Mouse (Mus musculus): ENCODE measurements around the gene Slc8a2.
A peak's percentile ranks its signal among the peaks of the same experiment; 100 is the strongest.

The Slc8a2 gene

DNA sequence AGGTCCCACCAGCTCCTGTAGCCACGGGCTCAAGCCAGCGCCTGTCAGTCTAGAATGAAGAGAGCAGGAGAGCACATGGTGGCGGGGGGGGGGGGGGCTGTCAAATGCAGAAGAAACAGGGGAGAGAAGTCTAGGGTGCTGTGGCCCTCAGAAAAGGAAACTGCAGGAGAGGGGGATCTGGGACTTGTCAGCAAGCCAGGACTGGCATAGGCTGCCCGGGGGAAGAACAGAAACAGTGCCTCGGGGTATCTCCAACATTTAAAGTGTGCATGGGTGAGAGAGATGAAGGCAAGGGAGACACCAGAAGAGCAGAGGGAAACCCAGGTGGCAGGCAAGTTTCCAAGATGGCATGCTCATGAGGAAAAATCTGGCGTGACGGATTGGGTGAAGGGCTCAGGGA, 32.4 kb downstream of the Slc8a2 start:
- DNase-seq (ENCODE audit: low spot score in 2 of 2): no peak

DNA sequence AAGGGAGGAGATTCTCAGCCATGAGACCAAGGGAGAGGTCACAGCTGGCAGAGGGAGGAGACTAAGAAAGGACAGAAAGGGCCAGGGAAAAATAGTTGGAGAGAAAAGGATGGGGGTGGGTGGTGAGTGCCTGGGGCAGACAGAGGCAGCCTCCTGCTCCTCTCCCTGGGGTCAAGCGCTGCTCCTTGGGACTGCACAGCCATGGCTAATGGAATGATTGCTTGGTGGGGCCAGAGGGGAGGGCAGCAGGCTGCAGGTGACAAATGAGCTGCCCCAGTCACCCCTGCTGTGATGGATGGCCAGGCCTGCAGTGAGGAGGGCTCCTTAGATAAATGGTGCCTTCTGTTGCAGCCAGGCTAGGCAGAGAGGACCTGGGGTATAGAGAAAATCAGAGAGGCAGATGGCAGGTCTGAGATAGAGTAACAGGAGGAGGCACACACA, 42.5 kb downstream of the Slc8a2 start:
- no peak for DNase-seq (ENCODE audit: low spot score in 2 of 2)

DNA sequence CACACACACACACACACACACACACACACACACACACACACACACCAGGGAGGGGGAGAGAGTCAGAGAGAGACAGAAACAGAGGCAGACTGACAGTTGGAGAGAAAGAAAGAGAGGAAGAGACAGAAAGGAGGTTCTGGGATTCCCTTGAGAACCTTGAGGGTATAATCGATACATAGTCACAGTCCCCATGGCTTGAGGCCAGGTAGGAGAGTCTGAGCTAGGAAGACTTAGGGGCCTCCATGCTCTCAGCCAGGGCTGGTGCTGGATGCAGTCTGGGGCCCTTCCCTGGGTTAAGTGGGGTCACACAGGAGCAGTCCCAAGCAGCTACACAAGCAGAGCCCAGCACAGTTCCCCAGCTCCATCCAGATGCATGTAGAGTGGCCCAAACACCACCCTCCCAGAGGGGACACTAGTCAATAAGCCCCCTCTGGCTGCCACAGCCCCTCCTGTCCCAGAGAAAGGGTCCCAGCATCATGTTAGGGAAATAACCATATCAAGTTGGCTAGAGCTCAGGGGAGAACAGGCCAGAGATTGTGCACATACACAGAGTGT, 43.0 kb downstream of the Slc8a2 start:
- no peak for DNase-seq (ENCODE audit: low spot score in 2 of 2)

DNA sequence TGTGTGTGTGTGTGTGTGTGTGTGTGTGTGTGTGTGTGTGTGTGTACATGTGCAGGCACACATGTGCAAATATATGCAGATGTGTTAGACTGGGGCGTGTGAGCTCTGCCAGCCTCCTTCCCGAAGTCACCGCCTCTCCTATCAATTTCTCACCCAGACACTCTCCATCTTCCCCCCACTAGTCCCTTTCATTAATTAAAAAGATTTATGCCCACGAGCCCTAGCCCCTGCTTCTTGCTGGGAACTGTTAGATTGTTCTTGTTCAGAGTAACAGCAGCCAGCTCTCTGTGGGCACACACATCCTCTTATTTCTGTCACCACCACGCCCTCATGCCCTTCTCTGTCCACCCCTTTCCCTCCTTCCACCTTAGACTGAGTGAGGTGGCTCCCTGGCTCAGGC, 43.5 kb downstream of the Slc8a2 start:
- no peak for DNase-seq (ENCODE audit: low spot score in 2 of 2)

DNA sequence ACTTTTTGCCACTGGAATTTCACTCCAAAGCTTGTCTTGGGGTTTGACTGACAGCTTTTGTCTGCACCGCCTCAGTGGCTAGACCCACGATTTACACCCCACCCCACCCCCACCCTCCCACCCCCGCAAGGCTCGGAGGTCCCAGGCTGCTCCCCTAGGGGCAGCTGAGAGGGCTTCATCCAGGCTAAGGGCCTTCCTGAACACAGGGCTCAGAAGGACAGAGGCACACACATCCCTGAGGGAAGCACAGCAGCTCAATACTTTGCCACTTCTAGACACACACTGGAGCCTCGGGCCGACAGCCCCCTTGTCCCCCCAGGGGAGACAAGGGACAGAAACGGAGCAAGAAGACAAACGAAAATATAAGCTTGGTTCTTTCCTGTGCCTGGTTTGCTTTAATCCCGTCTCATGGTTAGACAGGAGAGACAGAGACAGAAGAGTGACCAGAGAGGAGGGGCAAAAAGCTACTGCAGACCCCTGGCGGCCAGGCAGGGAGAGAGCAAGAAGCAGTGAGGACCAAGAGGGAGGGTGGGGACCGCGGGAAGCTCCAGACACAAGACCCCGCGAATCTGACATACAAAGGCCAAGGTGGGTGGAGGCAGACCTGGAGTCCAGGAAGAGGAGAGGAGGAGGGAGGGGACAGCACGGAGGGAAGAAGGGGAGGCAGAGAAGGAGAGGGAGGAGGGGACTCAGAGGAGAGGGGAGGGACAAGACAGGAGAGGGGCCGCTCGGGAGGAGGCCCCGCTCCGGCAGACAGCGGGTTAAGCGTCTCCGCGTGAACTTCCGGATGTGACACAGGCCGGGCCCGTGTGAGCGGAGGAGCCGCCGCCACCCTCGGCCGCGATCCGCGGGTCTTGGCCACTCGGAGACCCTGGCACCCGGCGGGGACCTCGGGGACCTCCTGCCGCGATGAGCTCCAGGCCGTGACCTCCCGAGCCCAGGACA, 45.2 kb downstream of the Slc8a2 start, which contains the start of gene Meis3:
Gene Meis3, plus strand, starts transcription at position 494 of the 945 bp plus-strand sequence.
- peak in 1 of 2 experiments; percentile 49 for DNase-seq (ENCODE audit: low spot score in 2 of 2)

DNA sequence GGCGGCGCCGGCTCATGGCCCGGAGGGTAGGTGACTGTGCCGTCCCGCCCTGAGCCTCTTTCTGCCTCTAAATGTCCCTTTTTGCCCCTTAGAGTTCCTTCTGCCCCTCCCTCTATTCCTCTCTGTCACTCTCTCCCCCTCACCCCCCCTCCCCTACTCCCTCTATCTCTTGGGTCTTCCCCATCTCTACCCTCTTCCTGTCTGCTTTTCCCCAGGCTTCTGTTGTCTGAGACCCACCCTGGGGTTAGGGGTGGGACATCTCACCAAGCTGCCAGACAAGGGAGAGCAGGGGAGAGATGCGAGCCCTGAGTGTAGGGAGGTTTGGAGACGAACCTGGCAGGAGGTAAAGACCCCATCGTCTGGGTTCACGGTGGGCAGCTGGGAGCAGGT, 45.9 kb downstream of the Slc8a2 start:
- no peak for DNase-seq (ENCODE audit: low spot score in 2 of 2)

DNA sequence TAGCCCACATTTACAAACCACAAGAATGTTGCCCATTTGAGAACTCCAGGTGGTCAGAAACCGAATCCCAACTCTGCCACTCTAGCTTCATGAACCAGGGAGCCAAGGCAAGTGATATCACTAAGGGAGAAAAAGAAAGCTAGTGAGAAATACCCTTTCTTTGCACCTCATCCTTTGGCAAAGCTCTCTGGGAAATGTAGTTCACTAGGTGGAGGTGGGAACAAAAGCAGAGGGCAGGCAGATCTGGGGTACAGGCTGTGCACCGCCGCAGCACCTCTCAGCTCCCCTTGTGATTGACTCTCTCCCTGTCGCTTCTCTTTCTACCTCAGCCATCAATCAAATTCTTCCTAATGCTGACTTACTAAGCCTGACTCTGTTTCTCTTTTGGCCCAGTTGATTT, 48.5 kb downstream of the Slc8a2 start:
- DNase-seq (ENCODE audit: low spot score in 2 of 2): no peak

DNA sequence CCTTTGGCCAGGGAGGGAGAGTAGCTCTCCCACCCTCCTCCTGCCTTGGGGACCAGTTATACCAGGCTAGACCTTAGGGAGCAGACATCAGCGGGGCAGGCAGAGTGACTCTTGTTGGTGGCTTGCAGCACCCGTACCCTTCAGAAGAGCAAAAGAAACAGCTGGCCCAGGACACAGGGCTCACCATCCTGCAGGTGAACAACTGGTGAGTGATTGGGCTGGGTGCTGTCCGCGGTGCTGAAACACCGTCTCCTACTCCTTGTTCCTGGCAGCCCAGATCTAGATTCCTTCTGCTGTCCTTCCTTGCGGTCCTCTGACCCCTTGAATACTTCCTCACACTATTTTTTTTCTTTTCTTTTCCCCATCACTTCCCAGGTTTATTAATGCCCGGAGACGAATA, 54.0 kb downstream of the Slc8a2 start:
- DNase-seq (ENCODE audit: low spot score in 2 of 2): peak; percentile 32 to 80

DNA sequence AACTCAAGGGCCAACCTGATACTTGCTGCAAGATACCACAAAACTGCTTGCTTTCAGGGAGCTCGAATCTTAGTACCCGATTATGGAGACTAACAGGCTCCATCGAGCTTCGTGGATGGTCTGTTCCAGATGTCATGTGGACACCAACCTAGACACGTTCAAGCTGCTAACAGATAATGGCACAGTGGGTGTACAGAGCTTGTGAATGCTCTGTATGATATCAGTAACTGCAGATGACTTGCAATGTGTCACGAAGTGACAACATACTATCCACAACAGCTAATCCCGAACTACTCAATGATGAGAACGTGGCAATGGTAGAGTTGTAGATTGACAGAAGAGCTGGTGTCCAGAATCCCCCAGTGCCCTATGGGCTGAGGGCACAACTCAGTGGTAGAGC, 57.9 kb downstream of the Slc8a2 start:
- no peak for DNase-seq (ENCODE audit: low spot score in 2 of 2)

DNA sequence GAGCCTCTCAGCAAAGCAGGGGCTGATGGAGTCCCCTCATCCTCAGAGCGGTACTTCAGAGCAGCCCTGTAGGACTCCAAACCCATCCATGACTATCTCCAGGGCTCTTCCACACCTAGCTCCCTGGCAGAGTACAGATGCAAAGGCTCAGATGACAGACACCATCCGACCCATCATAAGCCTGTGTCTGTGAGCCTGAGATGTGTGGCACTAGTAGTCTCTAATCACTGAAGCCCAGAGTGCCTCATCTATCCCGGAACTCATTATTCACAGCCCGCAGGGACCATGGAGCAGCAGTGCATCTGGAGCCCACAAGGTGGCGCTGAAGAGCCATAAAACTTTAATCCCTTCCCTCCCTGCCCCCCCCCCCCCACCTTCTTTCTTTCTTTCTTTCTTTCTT, 62.7 kb downstream of the Slc8a2 start:
- DNase-seq (ENCODE audit: low spot score in 2 of 2): peak; percentile 70 to 86

DNA sequence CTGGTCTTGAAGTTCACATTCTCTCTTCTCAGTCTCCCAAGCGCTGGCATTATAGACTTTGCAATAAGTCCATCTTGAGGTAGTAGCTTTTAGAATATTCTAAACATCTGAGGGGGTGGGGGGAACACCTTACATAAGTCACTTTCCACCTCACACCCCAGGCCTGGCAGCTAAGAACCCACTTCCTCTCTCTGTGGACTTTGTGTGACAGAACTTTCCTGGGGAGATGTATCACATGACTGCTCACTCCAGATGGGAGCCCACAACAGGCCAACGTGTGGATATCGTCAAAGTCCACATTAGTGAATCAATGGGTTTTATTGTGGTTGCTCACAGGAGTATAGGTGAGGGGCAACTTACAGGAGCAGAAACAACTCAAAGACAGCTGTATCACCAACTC, 64.1 kb downstream of the Slc8a2 start:
- DNase-seq (ENCODE audit: low spot score in 2 of 2): no peak

DNA sequence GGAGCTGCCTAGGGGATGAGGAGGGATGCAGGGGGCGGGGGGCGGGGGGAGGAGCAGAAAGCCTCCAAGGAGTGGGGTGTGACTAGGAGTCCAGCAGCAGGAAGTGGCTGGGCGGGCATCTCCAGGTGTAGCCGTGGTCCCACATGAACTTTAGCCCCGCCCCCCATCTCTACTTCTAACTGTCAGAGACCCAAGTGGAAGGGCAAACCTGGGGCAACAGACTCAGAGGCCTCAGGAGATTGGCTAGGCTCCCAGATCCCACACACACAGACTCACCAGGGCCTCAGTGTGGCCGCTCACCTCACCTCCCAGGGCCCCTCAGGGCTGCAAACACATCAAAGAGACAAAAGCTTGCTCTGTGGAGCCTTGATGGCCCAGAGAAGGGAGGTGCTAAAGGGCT, 67.0 kb downstream of the Slc8a2 start:
- DNase-seq (ENCODE audit: low spot score in 2 of 2): no peak

DNA sequence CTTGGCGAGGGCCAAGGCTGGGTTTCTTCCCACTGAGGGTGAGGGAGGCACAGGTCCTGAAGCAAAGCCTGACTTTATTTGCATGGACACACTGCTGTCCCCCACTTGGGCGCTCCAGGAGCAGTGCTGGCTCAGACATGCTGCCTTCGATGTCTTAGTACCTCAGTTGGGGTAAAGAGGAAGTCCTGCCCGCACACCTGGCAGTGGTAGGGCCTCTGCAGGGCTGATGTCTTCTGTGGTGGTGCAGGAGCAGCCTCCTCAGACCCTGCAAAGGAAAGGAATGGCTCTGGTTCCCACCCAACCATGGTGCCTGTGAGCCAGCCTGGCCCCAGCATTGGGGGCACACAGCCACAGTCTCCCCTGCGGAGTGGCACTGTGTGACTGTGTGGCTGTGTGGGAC, 67.5 kb downstream of the Slc8a2 start:
- DNase-seq (ENCODE audit: low spot score in 2 of 2): peak in 1 of 2 experiments; percentile 54

DNA sequence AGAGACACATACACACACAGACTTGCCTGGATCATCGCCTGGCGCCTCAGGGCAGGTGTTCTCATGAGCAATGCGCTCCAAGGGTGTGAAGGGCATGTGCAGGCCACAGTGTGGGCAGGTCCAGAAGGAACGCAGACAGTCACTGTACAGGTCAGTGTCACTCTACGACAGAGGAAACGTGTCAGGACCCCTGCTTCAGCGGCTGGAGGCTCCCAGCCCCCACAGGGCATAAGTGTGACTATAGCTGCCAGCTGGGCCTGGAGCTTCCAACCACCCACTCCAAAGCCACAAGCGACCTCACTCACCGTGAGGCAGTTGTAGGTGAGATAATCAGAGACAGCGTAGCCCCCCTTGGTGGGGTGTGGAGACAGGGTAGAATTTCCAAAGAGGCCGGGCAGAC, 68.9 kb downstream of the Slc8a2 start:
- DNase-seq (ENCODE audit: low spot score in 2 of 2): no peak

DNA sequence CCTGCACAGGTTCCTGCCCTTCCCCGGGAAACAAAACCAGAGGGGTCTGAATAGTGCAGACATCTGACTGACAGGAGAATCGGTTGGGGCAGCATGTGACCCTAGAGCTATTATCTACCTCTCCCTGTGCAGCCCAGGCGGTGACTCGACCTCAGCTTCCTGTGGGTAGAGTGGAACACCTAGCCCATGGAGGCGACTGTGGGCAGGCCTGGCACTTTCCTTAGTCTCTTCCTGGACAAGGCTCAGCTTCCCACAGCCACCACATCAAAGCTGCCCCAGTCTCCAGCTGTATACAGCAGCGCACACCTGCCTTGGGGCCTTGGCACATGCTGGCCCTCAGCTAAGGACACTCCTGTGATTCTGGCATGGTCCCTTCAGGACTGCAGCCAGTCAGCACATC, 71.5 kb downstream of the Slc8a2 start:
- DNase-seq (ENCODE audit: low spot score in 2 of 2): no peak

DNA sequence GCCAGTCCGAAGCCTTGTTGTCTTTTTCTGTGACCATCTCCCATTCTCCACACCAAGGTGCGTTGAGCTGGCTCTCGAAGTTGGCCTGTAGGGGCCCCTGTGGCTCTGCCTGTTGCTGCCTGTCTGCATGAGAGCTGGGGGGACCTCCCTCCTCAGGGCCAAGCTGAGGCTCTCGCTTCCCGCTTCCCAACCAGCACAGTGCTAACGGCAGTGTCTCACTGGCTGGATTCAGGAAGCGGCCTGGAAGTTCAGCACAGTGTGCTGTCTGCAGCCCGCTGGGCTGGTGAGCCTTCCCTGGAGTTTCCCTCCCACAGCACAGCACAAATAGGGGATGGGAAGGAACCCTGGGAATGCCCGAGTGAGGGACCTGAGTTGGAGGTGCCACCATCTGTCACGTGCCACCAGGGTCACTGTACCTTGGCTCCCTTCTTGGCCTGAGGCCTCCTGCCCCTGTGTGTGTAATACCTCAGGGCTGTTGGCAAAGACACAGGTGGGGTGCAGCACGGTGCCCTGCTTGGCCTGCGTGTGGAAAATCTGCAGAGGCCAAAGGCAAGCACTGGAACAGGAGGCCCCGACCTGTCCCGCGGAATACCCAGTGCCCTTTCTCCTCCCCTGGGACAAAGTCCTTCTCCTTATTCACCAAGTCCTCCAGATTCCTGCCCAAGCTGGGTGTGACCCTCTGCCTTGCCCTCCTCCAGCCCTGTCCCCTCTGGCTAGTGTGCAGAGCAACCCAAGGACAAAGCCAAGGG, 73.3 kb downstream of the Slc8a2 start:
- DNase-seq (ENCODE audit: low spot score in 2 of 2): no peak

DNA sequence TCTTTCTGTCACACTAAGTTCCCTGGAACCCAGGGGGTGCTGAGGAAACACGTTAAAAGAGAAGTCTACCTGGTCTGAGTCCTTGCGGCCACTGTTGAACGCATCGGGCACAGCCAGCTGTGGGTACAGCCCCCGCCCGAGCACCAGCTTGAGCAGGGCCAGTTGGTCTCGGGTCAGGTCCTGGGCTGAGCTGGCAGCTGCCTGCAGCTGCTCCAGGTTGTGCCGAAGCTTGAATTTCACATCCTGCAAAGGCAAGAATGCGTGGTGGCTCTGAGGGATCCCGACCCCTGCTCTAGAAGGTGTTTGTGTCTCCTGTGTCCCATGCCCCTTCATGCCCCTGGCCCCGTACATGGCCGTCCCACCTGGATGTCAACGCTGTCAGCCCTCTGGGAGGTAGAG, 73.9 kb downstream of the Slc8a2 start:
- no peak for DNase-seq (ENCODE audit: low spot score in 2 of 2)

DNA sequence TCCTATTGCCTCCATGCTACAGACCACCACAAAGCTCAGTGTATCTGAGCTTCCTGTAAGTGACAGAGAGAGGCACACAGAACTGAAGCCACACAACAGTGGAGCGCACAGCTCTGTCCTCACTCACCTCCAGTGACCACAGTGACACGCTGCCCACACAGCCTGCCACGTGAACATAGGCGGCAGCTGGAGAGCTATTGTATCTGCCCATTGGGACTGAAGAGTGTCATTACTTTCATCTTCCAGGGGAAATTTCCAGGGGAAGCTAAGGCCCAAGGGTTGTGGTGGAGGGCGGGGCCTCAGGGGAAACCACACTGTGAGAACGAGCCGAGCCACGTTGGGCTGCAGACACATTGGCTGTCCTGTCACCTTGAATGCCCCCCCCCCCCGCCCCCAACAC, 75.2 kb downstream of the Slc8a2 start:
- DNase-seq (ENCODE audit: low spot score in 2 of 2): no peak

DNA sequence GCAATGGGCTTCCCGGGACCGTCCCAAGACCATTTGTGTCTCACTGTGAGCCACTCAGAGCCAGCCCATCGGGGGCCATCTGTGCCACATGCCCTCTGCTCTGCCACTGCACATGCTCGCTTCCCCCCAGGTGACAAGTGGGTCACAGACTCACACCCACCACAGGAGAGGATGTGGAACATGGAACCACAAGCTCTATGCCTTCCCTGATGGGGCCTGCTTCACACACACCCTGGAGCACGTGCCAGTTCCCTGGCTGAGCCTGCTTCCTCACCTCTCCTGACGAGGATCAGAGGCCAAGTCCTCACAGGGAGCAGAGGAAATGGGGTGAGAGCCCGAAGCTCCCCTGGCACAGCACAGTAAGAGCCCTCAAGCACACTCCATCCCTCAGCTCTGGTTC, 77.5 kb downstream of the Slc8a2 start:
- DNase-seq (ENCODE audit: low spot score in 2 of 2): no peak

DNA sequence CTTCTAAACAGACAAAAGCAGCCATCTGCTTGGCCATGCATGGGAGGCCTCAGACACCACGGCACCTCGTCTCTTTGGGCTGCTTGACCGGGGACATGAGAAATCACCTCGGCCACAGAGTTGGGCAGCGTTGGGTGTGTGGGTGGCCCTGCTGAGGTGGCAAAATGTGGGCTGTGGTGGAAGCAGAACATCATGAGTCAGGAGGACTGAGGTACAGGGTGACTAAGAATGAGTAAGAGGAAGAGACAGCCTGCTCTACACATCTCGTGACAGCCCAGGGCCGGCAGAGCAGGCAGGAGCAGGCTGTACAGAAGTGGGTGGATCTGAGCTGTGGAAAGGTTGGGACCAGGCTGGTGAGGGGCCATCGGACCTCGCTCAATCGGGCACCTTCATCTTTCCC, 77.9 kb downstream of the Slc8a2 start:
- DNase-seq (ENCODE audit: low spot score in 2 of 2): no peak

DNA sequence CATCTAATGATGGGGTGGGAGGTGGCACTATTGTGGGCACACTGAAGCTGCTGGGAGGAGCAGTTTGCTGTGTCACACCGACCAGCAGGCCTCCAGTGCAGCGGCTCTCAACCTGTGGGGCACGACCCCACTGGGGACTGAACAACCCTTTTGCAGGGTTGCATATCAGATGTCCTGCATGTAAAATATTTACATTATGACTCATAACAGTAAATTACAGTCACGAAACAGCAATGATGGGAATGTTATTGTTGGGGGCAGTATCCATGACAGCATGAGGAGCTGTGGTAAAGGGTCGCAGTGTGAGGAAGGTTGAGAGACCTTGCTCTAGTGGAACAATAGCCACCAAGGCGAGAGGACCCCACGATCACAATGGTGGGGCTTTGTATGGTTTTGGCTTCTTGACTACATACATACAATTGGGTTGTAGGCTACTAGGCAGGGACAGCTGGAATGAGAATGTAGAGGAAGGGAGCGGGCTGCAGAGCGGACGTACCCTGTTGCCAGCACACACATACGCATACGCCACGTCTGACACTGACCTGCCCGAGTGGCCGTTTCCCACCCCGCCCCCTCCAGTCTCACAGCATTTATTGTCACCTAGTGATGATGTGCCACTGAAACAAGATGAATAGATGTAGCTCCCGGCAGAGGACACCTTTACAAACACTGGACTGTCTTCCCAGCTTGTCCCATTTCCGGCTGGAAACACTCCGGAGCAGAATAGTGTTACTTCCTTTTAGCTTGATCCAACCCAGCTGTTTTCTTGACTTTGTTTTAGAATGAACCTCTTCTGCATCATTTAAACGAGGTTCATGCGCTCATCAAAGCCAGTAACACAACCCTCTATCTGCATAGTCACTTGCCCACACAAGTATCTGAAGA, 79.4 kb downstream of the Slc8a2 start:
- DNase-seq (ENCODE audit: low spot score in 2 of 2): no peak
